Mouse (Mus musculus) retina, postnatal 7 days (tissue): ENCODE measurements around the gene Lif.

ENCODE experiments used
- DNase-seq: peaks from one replicate; pipeline ENCODE4 v3.0.0-alpha.2; 2012; ENCODE audit warnings: low read depth, low spot score

The Lif gene

DNA sequence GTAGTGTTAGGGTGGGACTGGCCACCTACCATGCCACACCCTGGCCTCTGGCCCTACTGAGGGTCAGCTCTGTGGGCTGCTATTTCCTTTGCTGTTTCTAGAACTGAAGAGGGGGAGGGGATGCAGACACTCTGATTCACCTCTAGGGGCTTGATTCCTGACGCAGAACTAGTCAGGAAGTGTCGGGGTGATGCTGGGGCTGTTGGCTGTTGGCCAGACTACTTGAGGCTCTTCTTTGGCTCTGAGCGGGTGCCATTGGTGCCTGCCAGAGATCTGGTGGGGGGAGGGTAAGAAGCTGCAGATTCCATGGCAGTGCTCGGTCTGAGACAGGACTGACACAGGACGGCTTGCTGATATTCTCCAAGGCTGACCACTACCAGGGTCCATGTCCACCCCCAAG is 4.6 kb downstream of the Lif start:
- no peak for DNase-seq

- no peak for DNase-seq
These were observed 5.5 kb downstream of the Lif start for GRCm38 (mm10) chr11:4262847-4263246.

GRCm38 (mm10) chr11:4263296-4263695 is 5.9 kb downstream of the Lif start:
- DNase-seq, result no peak

- no peak for DNase-seq
These were observed 6.7 kb downstream of the Lif start for GRCm38 (mm10) chr11:4264066-4264465.

- no peak for DNase-seq
These were observed 9.2 kb downstream of the Lif start for GRCm38 (mm10) chr11:4266271-4267201.

GRCm38 (mm10) chr11:4267202-4267578 is 9.8 kb downstream of the Lif start:
- DNase-seq, result no peak

GRCm38 (mm10) chr11:4268500-4268899 is 11.1 kb downstream of the Lif start:
- DNase-seq, result no peak

DNA sequence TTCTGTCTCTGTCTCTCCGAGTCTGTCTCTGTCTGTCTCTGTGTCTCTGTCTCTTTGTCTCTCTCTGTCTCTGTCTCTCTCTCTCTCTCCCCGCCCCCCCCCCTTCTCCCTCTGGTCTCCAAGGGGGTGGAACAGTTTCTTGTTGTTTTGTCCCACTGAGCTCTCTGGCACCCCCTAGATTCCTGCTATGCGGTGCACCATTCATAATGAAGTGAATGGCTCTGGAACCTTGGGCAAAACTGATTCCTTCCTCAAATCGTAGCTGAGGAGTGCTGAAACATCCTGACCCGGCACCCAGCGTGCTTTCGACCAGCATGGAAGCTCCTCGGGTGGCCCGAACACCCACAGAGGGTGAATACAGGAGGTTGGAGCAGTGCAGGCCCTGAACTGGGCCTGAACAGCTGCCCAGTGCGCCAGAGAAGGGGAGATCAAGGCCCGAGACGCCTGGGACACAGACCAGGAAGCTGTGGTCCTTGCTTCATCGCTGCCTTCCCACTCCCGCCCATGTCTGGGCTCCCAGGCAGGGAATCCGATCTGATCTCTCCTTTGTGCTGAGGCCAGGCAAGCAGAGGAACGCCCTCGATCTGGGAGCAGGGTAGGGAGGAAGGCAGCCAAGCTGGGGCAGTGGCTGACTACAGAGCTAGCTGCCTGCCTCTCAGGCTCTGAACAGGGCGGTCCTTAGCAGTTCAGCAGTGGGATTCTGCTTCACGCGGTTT is 13.5 kb downstream of the Lif start:
- no peak for DNase-seq

- DNase-seq, result no peak
These were observed 14.2 kb downstream of the Lif start for GRCm38 (mm10) chr11:4271544-4271943.

DNA sequence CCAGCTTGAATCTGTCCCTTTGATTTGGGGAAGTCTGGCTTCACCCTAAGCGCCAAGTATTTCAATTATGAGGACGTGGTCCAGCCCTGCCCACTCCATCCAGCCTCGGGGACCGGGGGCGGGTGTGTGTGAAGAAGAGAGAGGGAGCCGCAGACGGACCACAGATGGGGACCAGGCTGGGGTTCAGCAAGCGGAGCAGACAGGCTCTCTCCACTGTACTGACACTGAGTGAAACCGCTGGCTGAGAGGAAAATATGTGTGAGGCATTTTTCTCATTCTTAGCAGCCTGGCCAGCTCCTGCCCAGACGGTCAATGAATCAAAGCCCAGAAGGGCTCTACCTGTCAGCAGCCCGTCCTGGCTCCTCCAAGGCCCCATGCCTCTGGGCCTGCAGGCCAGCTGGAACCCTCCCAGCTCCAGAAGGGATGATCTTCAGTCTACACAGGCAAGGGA is 19.1 kb downstream of the Lif start:
- no peak for DNase-seq

DNA sequence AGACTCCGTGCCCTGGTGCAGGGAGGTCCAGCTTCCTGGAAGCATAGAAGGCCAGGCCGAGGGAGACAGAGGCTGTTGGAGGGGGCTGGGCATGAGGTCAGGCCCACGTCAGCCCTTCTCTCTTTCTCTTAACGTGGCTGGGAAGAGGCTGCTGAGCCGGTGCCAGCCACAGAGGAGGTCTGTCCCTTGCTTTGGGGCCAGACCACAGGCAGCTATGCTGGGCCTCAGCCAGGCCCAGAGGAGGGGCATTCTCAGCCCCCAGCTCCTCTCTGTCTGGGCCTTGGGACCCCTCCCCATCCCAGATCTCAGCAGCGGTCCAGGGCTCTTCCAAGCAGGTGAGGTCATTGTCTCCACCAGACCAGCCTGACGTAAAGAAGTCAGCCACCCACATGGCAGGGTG is 22.6 kb downstream of the Lif start:
- no peak for DNase-seq

DNA sequence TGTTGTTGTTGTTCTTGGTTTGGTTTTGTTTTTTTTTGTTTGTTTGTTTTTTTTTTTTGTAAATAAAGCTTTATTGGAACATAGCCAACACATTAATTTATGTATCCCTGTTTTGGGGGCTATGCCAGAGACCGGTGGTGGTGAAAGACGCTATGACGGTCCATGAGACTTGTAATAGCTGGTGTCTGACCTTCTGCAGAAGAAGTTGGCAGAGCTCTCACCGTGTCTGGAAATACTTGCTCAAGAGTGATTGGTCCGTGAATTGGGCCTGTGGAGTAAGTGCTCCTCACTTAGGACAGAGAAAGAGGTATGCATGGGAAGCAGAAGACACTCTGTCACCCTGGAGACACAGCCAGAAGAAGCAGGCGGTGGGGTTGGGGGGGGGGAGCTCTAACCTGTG is 24.5 kb downstream of the Lif start:
- no peak for DNase-seq

GRCm38 (mm10) chr11:4283627-4284026 is 26.3 kb downstream of the Lif start:
- DNase-seq, result no peak

DNA sequence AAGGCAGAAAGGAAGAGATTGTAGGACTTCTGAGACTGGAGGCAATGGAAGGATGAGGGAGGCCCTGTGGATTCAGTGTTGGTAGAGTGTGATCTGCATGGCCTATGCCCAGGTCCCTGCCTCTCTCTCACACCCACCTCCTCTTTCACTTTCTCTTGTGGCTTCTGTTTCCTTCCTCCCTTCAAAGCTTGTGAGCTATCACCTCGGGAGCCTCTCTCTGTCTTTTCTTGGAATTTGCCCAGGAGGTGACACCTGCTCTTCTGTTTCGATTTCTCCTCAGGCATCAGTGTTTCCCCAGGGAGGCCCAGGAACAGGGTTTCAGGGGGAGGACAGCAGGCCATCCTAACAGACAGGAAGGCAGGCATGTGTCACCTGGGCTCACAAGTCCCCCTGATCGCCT is 31.9 kb downstream of the Lif start:
- DNase-seq, result no peak

- no peak for DNase-seq
These were observed 34.3 kb downstream of the Lif start for GRCm38 (mm10) chr11:4291639-4292038.

DNA sequence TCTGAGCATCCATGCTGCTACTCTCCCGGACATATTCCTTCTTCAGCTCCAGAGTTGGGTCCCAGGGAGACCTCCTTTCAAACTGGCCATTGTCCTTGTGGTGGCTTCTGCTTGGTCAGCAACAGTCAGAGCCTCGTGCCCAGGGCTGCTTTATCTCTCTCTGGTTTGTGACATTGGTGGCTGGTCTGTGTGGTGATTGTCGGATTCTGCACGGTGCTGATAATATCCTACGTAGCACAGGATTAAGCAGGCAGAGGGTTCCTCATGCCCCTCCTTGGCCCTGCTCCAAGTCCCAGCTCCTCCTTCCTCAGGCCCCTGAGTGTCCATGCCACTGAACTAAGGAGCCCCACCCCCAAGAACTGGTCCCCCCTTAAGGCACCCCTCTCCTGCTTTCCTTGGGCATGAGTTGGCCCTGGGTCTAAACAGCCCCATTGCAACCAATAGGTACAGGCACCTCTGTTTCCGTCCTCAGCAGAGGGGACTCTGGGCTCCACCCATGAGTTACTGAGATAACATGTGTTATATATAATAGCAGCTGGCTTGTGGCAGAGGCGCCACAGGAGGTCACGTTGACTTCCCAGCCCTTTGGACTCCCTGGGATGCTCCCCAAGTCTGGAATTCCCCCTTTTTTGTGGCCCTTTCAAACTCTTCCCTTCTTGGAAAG is 35.0 kb downstream of the Lif start:
- DNase-seq, result no peak

DNA sequence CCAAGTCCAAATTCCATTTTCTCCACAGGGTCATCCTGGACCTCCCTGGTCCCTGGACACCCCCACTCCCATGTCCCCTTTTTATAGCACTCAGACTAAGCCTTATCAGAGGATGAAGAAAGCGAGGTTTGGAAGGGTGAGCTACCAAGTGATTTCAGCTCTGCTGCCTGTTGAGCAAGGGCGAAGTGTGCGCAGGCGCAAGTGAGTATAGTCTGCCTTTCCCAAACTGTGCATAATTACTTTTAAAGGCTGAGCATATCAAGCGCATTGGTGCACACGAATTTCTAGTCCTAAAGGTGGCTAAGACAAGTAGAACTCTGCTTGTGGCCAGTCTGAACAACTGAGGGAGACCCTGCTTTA is 35.5 kb downstream of the Lif start:
- no peak for DNase-seq

DNA sequence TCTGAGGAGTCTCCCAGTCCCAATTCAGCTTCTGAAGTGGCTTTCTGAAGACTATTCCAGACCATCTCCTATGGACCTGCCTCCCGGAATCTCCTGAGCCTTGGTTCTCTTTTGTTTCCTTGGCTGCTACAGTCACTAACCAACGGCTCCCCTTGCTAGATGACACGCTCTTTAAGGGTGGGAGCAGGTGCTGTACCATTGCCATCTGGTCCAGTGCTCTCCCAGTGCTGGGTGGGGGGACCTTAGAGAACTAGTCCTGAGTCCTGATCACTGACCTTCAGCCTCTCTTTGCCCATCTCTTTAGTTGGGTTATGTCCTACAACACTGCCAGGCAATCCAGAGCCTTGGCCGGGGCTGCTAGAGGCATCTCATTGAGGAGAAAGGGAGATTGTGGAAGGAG is 36.1 kb downstream of the Lif start:
- DNase-seq, result no peak

- no peak for DNase-seq
These were observed 36.7 kb downstream of the Lif start for GRCm38 (mm10) chr11:4294047-4294446.

DNA sequence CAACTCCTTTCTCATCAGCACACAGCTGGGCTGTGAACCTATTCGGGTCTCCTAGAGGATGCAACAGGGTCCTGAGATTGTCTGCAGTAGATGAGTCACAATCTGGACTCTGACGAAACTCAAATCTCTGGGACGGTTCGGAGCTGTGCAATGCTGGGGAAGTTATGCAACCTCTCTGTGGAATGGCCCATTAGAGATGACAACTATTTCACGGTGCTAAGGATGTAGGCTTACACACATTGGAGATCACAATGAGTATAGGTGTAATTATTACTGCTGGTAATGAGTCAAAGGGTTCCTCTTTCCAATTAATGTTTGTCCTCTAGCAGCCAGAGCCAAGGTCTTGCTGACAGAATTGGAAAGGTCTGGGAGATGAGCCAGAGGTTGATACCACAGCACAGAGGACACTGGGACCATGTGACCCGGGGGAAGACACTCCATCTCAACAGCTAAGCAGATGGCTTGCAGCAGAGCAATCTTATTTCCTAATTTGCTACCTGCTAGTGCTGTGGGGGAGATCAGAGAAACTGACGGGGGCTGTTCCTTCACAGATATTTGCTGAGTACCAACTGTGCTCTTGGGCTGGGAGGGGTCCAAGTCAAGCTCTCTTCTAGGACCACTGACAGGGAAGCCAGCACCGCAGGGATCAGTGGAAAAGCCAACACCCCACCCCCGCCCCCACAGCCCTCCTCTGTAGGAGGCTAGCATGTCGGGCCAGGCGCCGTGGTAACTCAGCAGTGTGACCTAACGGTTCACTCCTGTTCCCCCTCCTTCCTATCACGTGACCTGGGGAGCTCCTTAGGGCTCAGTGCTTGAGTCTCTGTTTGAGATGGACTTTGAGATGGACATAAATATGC is 37.4 kb downstream of the Lif start:
- DNase-seq, result no peak

DNA sequence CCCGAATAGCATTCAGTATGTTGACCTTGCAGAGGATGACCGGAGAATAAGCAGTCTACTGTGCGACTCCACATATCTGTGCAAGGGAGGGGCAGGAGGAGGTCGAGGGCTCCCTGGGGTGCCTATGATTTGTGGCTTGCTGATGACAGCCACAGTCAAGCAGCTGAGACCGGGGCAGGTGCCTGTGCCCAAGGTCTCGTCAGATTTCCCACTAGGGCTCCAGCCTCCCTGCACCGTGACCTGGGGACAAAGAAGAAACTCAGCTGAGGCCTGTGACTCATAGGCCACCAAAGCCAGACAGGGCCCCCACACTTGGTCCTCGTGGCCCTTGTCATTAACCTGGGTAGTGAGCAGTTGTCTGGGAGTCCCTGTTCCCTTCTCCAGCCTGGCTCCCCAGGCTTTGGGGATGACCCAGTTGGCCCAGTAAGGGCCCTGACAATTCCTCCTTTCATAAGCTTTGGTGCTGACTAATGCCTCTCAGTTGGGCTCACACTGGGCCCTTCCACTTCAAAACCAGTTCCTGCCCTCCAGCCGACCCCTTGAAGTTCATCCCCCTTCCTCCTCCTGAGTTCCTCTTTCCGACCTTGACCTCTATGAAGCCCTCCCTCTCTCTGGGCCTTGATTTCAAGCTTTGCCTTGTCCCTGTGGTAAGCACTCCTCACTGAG is 39.4 kb downstream of the Lif start:
- DNase-seq, result no peak
